Mouse (Mus musculus) CD4-positive naive resting alpha-beta T cell, adult 57 days (primary cell): ENCODE results near the gene Dhrs7. TPM values are rescaled to one million over a fixed set of nuclear protein-coding genes. Genes with fewer than 3 reads are reported as not detected.

Source experiments
- total RNA-seq: library from RNA; stranded (reverse); gene quantifications from one replicate; pipeline ENCODE4 v1.2.4, GENCODE M21; 2023

The Dhrs7 gene
- total RNA-seq = 25.6 TPM

DNA sequence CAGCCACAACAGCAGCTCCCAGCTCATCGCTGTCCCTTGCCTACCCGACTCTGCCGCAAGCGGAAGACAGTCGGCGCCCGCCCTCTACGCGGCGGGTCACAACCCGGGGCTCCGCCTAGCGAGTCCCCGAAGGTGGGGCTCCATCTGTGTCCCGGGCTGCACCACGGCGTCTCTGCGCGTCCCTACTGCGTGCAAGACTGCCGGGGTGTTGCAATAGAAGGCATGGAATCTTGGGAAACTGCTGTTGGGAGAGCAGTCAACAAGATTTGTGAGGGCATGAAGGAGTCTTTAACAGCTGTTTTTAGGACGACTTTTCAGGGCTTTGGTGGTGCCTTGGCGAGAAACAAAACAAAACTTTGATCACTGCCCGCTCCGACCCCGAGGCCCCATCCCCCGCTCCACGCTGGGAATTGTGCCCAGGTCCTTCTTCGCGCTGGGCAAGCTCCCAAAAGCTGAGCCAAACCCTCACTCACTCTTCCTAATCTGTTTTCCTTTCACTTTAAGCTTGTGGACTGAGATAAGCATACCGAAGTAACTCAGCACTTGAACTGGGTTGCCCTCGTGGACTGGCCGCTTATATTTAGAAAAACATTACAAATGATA, at the start of gene Dhrs7:
Dhrs7 (minus strand) TSS at position 175 of the 603 bp plus-strand sequence.

DNA sequence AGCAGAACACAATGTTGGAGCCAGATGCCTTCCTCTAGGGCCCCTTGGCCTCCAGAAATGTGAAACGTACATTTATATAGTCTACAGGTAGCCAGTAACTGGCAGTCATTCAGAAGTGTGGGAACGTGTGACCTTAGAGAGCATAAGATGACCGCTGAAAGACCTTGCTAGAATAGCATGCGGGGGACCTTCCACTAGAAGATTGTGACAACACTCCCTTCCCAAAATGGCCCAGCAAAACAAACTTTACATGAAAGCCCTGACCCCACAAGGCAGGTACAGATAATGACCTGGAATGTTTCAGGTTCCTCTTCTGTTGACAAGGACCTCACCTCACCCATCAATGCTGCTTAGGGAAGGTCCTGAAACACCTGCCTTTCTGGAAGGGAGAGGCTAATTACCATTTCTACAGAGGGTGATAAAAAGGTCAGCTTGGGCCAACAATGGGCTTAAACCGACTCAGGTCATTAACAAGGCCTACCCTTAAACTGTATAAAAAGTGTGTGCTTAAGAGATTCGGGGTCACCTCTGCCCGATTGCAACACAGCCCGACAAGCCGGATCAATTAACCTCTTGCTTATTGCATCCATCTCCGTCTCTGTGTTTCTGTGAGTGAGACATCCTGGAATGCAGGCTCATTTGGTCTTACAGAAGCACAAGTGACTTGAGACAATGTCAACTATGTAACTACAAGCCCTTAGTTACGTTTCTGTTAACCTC, 14.9 kb downstream of the Dhrs7 start, which contains the start of gene Gm4756:
Gm4756 (minus strand) TSS at position 51 of the 720 bp plus-strand sequence.

Other genes with a start within 250 kb of the Dhrs7 start
- not detected for gene Lrrc9, start 223.0 kb downstream of the Dhrs7 start, total RNA-seq
- gene Pcnx4, start 128.5 kb downstream of the Dhrs7 start, total RNA-seq = 3.5 TPM
- not detected for gene Gm4756, start 15.2 kb downstream of the Dhrs7 start, total RNA-seq
- 138 TPM for gene Ppm1a, start 92.5 kb upstream of the Dhrs7 start, total RNA-seq